Mouse (Mus musculus) heart, embryonic 10.5 days (tissue): ENCODE data around the gene Pcx. TPM values are rescaled to one million over a fixed set of nuclear protein-coding genes. Genes with fewer than 3 reads are reported as not detected.
"Not testable (repeated sequence)": the region's sequence is repeated elsewhere in the genome, so short reads cannot be mapped to it uniquely, and the experiment has no call there.

Experiments used
- DNase-seq: peaks from one replicate; pipeline ENCODE4 v3.0.0-alpha.2; 2017; ENCODE audit warnings: low spot score
- H3K27ac ChIP-seq: fragments of 300-500 bp; sonication (generic); 2 replicates; pipeline ENCODE4 v1.5.1; 2016; ENCODE audit warnings: mild to moderate bottlenecking
- H3K27me3 ChIP-seq: fragments of 300-500 bp; sonication (generic); 2 replicates; pipeline ENCODE4 v1.6.1; 2016; ENCODE audit warnings: mild to moderate bottlenecking; ENCODE audit not compliant: poor library complexity, insufficient read depth, severe bottlenecking
- H3K36me3 ChIP-seq: fragments of 300-500 bp; sonication (generic); 2 replicates; pipeline ENCODE4 v1.6.1; 2016; ENCODE audit warnings: mild to moderate bottlenecking, moderate library complexity
- H3K4me1 ChIP-seq: fragments of 300-500 bp; sonication (generic); 2 replicates; pipeline ENCODE4 v1.6.1; 2016; ENCODE audit warnings: mild to moderate bottlenecking
- H3K4me3 ChIP-seq: fragments of 300-500 bp; sonication (generic); 2 replicates; pipeline ENCODE4 v1.5.1; 2016; ENCODE audit warnings: mild to moderate bottlenecking, moderate library complexity
- H3K9me3 ChIP-seq: fragments of 300-500 bp; sonication (generic); 2 replicates; pipeline ENCODE4 v1.6.1; 2016; ENCODE audit warnings: mild to moderate bottlenecking, moderate library complexity
- WGBS: fragments of 180-500 bp; shearing (Covaris S2); methylation state at CpG from one replicate; pipeline ENCODE4 v1.1.7; 2016; 5-methylcytosine and 5-hydroxymethylcytosine counted together
- polyA plus RNA-seq: library from polyadenylated mRNA; unstranded; fragments of >200 nt; fragmentation: Nextera tagmentation; extraction: Ambion mirVana; gene quantifications from 2 replicates; pipeline ENCODE4 v1.2.1, GENCODE M21; 2016

Pcx gene
- polyA plus RNA-seq, 1 experiment from 2014 or later, result 21.4 TPM

- no peak overlapping the region for H3K27ac ChIP-seq
- H3K4me1 ChIP-seq, result no peaks in the 10 kb centered on the region
- WGBS, result 70% methylated on average over 2 of the region's 2 CpGs
- no peak overlapping the region for H3K4me3 ChIP-seq
- H3K27me3 ChIP-seq, result no peaks in the 10 kb centered on the region
- H3K36me3 ChIP-seq, result no peaks in the 10 kb centered on the region
- no peak for DNase-seq
- no peaks in the 10 kb centered on the region for H3K9me3 ChIP-seq
Measured at GRCm38 (mm10) chr19:4583856-4584255, 73.6 kb downstream of the Pcx start.

GRCm38 (mm10) chr19:4586783-4587182, 76.5 kb downstream of the Pcx start:
- not testable (repeated sequence) for H3K9me3 ChIP-seq, H3K4me1 ChIP-seq, H3K4me3 ChIP-seq, H3K27me3 ChIP-seq, H3K27ac ChIP-seq, DNase-seq, H3K36me3 ChIP-seq

- no peaks in the 10 kb centered on the region for H3K9me3 ChIP-seq
- WGBS, result 49% methylated on average over 2 of the region's 2 CpGs
Measured at GRCm38 (mm10) chr19:4587426-4587825, 77.2 kb downstream of the Pcx start.

GRCm38 (mm10) chr19:4588430-4588829, 78.2 kb downstream of the Pcx start:
- H3K27ac ChIP-seq, result no peak overlapping the region
- H3K4me3 ChIP-seq, result no peak overlapping the region
- no peaks in the 10 kb centered on the region for H3K36me3 ChIP-seq
- WGBS, result 70% methylated on average over 3 of the region's 3 CpGs
- no peak for DNase-seq
- peaks cover 7% of the 10 kb centered on the region; the same call in 1 of the 2 replicates for H3K4me1 ChIP-seq
- no peaks in the 10 kb centered on the region for H3K27me3 ChIP-seq
- H3K9me3 ChIP-seq, result no peaks in the 10 kb centered on the region

More at GRCm38 (mm10) chr19:4587426-4587825, 77.2 kb downstream of the Pcx start:
- Histone ChIP-seq H3K27ac (no peak overlapping the region), H3K36me3 (no peaks in the 10 kb centered on the region), H3K4me1 (peaks cover 7% of the 10 kb centered on the region; the same call in 1 of the 2 replicates), H3K27me3 (no peaks in the 10 kb centered on the region), H3K4me3 (no peak overlapping the region)
- no peak for DNase-seq

GRCm38 (mm10) chr19:4589081-4589480, 78.8 kb downstream of the Pcx start:
- no peak overlapping the region for H3K27ac ChIP-seq
- H3K36me3 ChIP-seq, result no peaks in the 10 kb centered on the region
- H3K27me3 ChIP-seq, result no peaks in the 10 kb centered on the region
- no peak overlapping the region for H3K4me3 ChIP-seq
- H3K9me3 ChIP-seq, result no peaks in the 10 kb centered on the region
- peaks cover 7% of the 10 kb centered on the region; the same call in 1 of the 2 replicates for H3K4me1 ChIP-seq
- WGBS, result 54% methylated on average over 1 of the region's 1 CpGs
- DNase-seq, result no peak

GRCm38 (mm10) chr19:4590025-4590424, 79.8 kb downstream of the Pcx start:
- 83% methylated on average over 3 of the region's 3 CpGs for WGBS
- H3K27ac ChIP-seq, result no peak overlapping the region
- H3K4me3 ChIP-seq, result no peak overlapping the region
- H3K4me1 ChIP-seq, result peaks cover 7% of the 10 kb centered on the region; the same call in 1 of the 2 replicates
- DNase-seq, result no peak
- no peaks in the 10 kb centered on the region for H3K27me3 ChIP-seq
- no peaks in the 10 kb centered on the region for H3K36me3 ChIP-seq
- no peaks in the 10 kb centered on the region for H3K9me3 ChIP-seq

GRCm38 (mm10) chr19:4593792-4594522, 83.7 kb downstream of the Pcx start:
- Histone ChIP-seq H3K27ac (no peak overlapping the region), H3K4me1 (peaks cover 7% of the 10 kb centered on the region; the same call in 1 of the 2 replicates), H3K4me3 (no peak overlapping the region), H3K9me3 (no peaks in the 10 kb centered on the region), H3K27me3 (no peaks in the 10 kb centered on the region), H3K36me3 (no peaks in the 10 kb centered on the region)
- 52% methylated on average over 7 of the region's 7 CpGs for WGBS
- no peak for DNase-seq

GRCm38 (mm10) chr19:4596071-4596470, 85.8 kb downstream of the Pcx start:
- Histone ChIP-seq H3K27ac (no peak overlapping the region), H3K9me3 (no peaks in the 10 kb centered on the region), H3K4me1 (no peaks in the 10 kb centered on the region), H3K27me3 (no peaks in the 10 kb centered on the region), H3K36me3 (no peaks in the 10 kb centered on the region), H3K4me3 (no peak overlapping the region)
- WGBS, result 71% methylated on average over 2 of the region's 2 CpGs
- no peak for DNase-seq

GRCm38 (mm10) chr19:4602459-4602858, 92.2 kb downstream of the Pcx start:
- no peak overlapping the region for H3K4me3 ChIP-seq
- WGBS, result 87% methylated on average over 20 of the region's 20 CpGs
- DNase-seq, result no peak

GRCm38 (mm10) chr19:4603801-4604723, 93.8 kb downstream of the Pcx start:
- H3K4me1 ChIP-seq, result peaks cover 10% of the 10 kb centered on the region
- 0 out of 2 replicates have a peak overlapping the region, but pooled peaks have one; percentile 1 for H3K4me3 ChIP-seq
- H3K27me3 ChIP-seq, result peaks cover 13% of the 10 kb centered on the region; the same call in 1 of the 2 replicates
- 0 out of 2 replicates have a peak, but pooled peaks cover 2% of the 10 kb centered on the region for H3K36me3 ChIP-seq
- H3K9me3 ChIP-seq, result no peaks in the 10 kb centered on the region
- DNase-seq, result no peak
- 37% methylated on average over 24 of the region's 24 CpGs for WGBS
- H3K27ac ChIP-seq, result 0 out of 2 replicates have a peak overlapping the region, but pooled peaks have one; percentile 2

More at GRCm38 (mm10) chr19:4602459-4602858, 92.2 kb downstream of the Pcx start:
- no peaks in the 10 kb centered on the region for H3K9me3 ChIP-seq
- H3K27ac ChIP-seq, result no peak overlapping the region
- peaks cover 10% of the 10 kb centered on the region for H3K4me1 ChIP-seq
- H3K27me3 ChIP-seq, result peaks cover 13% of the 10 kb centered on the region; the same call in 1 of the 2 replicates
- H3K36me3 ChIP-seq, result 0 out of 2 replicates have a peak, but pooled peaks cover 1% of the 10 kb centered on the region

GRCm38 (mm10) chr19:4605654-4606053, 95.4 kb downstream of the Pcx start:
- 86% methylated on average over 4 of the region's 4 CpGs for WGBS
- Histone ChIP-seq H3K27me3 (peaks cover 13% of the 10 kb centered on the region; the same call in 1 of the 2 replicates), H3K9me3 (no peaks in the 10 kb centered on the region), H3K27ac (no peak overlapping the region), H3K4me3 (no peak overlapping the region), H3K4me1 (peaks cover 17% of the 10 kb centered on the region), H3K36me3 (0 out of 2 replicates have a peak, but pooled peaks cover 2% of the 10 kb centered on the region)
- DNase-seq, result no peak

- Histone ChIP-seq H3K27ac (no peak overlapping the region), H3K4me1 (peaks cover 23% of the 10 kb centered on the region), H3K27me3 (peaks cover 8% of the 10 kb centered on the region; the same call in 1 of the 2 replicates), H3K36me3 (peaks cover 15% of the 10 kb centered on the region), H3K4me3 (no peak overlapping the region), H3K9me3 (no peaks in the 10 kb centered on the region)
- DNase-seq, result no peak
- WGBS, result 89% methylated on average over 12 of the region's 12 CpGs
Measured at GRCm38 (mm10) chr19:4607406-4607805, 97.1 kb downstream of the Pcx start.
